Mouse (Mus musculus) stomach, embryonic 15.5 days (tissue): ENCODE data around the gene Snupn. TPM values are rescaled to one million over a fixed set of nuclear protein-coding genes. Genes with fewer than 3 reads are reported as not detected.
A peak's percentile ranks its signal among the peaks of the same experiment; 100 is the strongest.
"Not testable (repeated sequence)": the region's sequence is repeated elsewhere in the genome, so short reads cannot be mapped to it uniquely, and the experiment has no call there.

Experiments
- ATAC-seq: fragments of 200-750 bp; cut with Nextera tagmentation; 2 replicates; pipeline ENCODE4 v1.8.0; 2017; ENCODE audit warnings: low read depth, moderate number of reproducible peaks, moderate TSS enrichment; ENCODE audit not compliant: insufficient read depth, low FRiP score
- H3K27ac ChIP-seq: fragments of 300-500 bp; sonication (generic); 2 replicates; pipeline ENCODE4 v1.5.1; 2015; ENCODE audit warnings: mild to moderate bottlenecking, inconsistent platforms
- H3K27me3 ChIP-seq: fragments of 300-500 bp; sonication (generic); replicated peaks from 2 replicates; pipeline ENCODE4 v1.6.1; 2015; ENCODE audit warnings: inconsistent platforms
- H3K36me3 ChIP-seq: fragments of 300-500 bp; sonication (generic); 2 replicates; pipeline ENCODE4 v1.6.1; 2015; ENCODE audit warnings: inconsistent platforms
- H3K4me1 ChIP-seq: fragments of 300-500 bp; sonication (generic); 2 replicates; pipeline ENCODE4 v1.6.1; 2015; ENCODE audit warnings: inconsistent platforms
- H3K4me2 ChIP-seq: fragments of 300-500 bp; sonication (generic); 2 replicates; pipeline ENCODE4 v1.6.1; 2015; ENCODE audit warnings: mild to moderate bottlenecking, inconsistent platforms
- H3K4me3 ChIP-seq: fragments of 300-500 bp; sonication (generic); replicated peaks from 2 replicates; pipeline ENCODE4 v1.5.1; 2015; ENCODE audit warnings: inconsistent platforms
- H3K9ac ChIP-seq: fragments of 300-500 bp; sonication (generic); 2 replicates; pipeline ENCODE4 v1.6.1; 2015; ENCODE audit warnings: inconsistent platforms
- H3K9me3 ChIP-seq: fragments of 300-500 bp; sonication (generic); 2 replicates; pipeline ENCODE4 v1.6.1; 2016; ENCODE audit warnings: inconsistent platforms
- WGBS: fragments of 180-500 bp; shearing (Covaris S2); methylation state at CpG from one replicate; pipeline ENCODE4 v1.1.7; 2015; 5-methylcytosine and 5-hydroxymethylcytosine counted together
- polyA plus RNA-seq: library from polyadenylated mRNA; unstranded; fragments of >200 nt; fragmentation: Nextera tagmentation; extraction: Ambion mirVana; gene quantifications from 2 replicates; pipeline ENCODE4 v1.2.1, GENCODE M21; 2015

The Snupn gene
- polyA plus RNA-seq, 1 experiment from 2014 or later, result 18.5 TPM

DNA sequence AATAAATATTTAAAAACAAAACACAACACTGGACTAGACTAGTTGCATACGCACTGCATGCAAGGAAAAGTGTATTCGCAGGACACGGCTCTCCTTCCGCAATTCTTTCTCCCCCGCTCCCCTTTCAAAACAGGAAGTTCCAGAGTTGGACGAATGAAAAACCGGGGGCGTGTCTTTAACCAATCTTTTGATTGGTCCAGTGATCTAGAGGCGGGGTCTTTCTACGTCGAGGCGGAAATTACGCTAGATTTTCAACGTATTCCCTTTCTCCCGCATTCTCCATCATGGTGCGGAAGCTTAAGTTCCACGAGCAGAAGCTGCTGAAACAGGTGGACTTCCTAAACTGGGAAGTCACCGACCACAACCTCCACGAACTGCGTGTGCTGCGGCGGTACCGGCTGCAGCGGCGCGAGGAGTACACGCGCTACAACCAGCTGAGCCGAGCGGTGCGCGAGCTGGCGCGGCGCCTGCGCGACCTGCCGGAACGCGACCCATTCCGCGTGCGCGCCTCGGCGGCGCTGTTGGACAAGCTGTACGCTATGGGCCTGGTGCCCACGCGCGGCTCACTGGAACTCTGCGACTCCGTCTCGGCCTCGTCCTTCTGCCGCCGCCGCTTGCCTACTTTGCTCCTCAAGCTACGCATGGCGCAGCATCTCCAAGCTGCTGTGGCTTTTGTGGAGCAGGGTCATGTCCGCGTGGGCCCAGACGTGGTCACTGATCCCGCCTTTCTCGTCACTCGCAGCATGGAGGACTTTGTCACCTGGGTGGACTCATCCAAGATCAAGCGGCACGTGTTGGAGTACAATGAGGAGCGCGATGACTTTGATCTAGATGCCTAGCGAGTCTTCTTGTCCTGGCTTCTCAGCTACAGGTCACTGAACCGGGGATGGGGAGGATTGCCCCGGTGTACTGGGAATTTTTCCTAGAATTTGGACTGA, 13.2 kb upstream of the Snupn start, which contains the start of gene Imp3:
Gene Imp3, plus strand, starts transcription at position 253 of the 938 bp plus-strand sequence.
- Histone ChIP-seq H3K9ac (peak within 1 kb of the TSS; percentile 92), H3K27me3 (no peaks in the 10 kb centered on the region), H3K36me3 (no peaks in the 10 kb centered on the region), H3K4me1 (peaks cover 13% of the 10 kb centered on the region; the same call in 1 of the 2 replicates), H3K4me3 (peak within 1 kb of the TSS; percentile 87), H3K9me3 (no peaks in the 10 kb centered on the region), H3K4me2 (peak within 1 kb of the TSS; percentile 84), H3K27ac (peak within 1 kb of the TSS; percentile 94)
- under 1% methylated on average over 73 of the region's 73 CpGs for WGBS
- peak; percentile 89 for ATAC-seq

DNA sequence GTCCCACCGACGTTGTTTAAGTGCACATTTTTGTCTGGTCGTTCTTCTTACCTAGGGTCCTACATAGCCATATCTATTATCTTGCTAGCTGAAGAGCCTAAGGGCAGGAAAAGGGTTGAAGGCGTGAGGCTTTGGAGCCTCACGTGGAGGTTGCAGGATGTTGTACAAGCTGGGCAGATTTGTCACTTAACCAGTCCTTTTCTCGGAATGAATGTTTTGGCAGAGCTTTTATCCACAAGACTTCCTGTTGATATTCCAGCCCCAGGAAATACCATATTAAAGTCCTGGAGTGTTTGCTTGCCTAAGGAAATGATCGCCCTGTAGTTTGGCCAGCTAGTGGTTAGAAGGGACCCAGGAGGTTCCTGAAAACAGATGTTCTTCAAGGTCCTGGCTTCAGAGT, 12.3 kb upstream of the Snupn start:
- H3K36me3 ChIP-seq, result no peaks in the 10 kb centered on the region
- peak overlapping the region; percentile 92; the same call in 1 of the 2 replicates for H3K9ac ChIP-seq
- WGBS, result under 1% methylated on average over 7 of the region's 7 CpGs
- H3K27me3 ChIP-seq, result no peaks in the 10 kb centered on the region
- H3K4me2 ChIP-seq, result peak overlapping the region; percentile 84
- H3K9me3 ChIP-seq, result no peaks in the 10 kb centered on the region
- H3K4me3 ChIP-seq, result peak overlapping the region; percentile 87
- no peak for ATAC-seq
- H3K27ac ChIP-seq, result peak overlapping the region; percentile 94; the same call in 1 of the 2 replicates
- H3K4me1 ChIP-seq, result peaks cover 13% of the 10 kb centered on the region; the same call in 1 of the 2 replicates

DNA sequence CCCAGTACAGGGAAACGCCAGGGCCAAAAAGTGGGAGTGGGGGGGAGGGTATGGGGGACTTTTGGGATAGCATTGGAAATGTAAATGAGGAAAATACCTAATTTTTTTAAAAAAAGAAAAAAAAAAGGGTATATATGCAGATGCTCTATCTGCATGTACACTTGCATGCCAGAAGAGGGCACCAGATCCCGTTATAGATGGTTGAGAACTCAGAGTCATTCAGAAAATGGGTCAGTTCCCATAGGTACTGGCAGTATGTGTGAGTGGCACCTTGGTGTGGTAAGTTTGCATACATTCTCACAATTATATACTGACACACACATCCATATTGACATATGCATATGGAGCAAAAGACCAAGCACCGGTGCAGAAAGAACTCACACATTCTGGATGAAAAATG, 3.2 kb upstream of the Snupn start:
- ATAC-seq, H3K4me3 ChIP-seq, H3K27me3 ChIP-seq, H3K9ac ChIP-seq, H3K4me1 ChIP-seq, H3K27ac ChIP-seq, H3K4me2 ChIP-seq, H3K36me3 ChIP-seq, H3K9me3 ChIP-seq: not testable (repeated sequence)
- 30% methylated on average over 3 of the region's 3 CpGs for WGBS

DNA sequence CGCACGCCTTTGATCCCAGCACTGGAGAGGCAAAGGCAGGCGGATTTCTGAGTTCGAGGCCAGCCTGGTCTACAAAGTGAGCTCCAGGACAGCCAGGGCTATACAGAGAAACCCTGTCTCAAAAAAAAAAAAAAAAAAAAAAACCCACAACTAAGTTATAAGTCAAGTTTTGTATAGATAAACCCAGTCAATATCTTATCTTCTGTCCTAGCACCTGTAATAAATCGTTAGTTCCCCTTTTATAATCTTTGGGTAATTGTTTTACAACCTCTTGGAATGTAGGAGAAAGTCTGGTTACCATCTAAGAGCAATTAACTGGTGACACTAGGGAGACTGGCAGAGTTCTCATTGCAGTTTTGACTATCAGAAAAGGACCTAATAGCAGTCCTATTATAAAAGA, 2.0 kb upstream of the Snupn start:
- H3K4me3 ChIP-seq, H3K27ac ChIP-seq, H3K36me3 ChIP-seq, H3K4me2 ChIP-seq, H3K4me1 ChIP-seq, H3K9me3 ChIP-seq, H3K9ac ChIP-seq, H3K27me3 ChIP-seq, ATAC-seq: not testable (repeated sequence)
- 46% methylated on average over 5 of the region's 5 CpGs for WGBS

DNA sequence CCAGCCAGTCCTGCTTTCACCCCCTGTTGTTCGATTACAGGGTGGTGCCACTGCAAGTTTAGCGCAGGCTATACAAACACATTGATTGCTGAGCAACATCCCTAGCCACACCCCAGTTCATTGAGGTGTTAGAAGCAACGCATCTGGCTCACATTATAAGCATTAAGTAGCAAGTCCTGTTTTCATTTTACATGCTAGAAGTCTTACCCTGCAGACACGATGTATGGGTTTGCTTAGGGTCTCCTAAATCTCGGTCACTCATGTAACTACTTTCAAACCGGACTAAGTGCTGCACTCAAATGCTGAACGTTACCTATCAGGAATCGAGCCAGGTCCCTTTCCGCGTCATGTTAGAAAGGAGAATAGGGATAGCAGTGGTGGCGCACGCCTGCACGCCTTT, 911 bp upstream of the Snupn start:
- Histone ChIP-seq H3K27me3 (no peaks in the 10 kb centered on the region), H3K9me3 (no peaks in the 10 kb centered on the region), H3K27ac (no peak overlapping the region), H3K4me2 (peak overlapping the region; percentile 59), H3K4me1 (peaks cover 5% of the 10 kb centered on the region; the same call in 1 of the 2 replicates), H3K36me3 (no peaks in the 10 kb centered on the region), H3K4me3 (peak overlapping the region; percentile 36), H3K9ac (peak overlapping the region; percentile 19)
- whole genome bisulfite sequencing, result 17% methylated on average over 13 of the region's 13 CpGs
- ATAC-seq, result no peak

DNA sequence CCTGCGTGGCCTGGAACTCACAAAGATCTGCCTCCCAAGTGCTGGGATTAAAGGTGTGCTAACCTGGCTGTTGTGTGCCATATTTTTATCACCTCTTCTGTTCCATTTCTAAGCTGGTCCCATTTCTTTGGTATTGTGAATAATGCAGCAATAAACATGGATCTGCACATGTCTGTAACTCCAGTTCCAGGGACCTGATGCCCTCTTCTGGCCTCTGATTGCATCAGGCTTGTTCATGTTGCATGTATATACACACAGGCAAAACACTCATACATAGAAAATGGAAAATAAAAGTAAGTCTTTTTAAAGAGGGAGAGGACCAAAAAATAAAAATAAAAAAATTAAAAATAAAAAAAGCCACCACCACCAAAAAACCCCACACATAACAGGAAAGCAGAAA, 2.9 kb downstream of the Snupn start:
- WGBS, result 84% methylated on average over 1 of the region's 1 CpGs

DNA sequence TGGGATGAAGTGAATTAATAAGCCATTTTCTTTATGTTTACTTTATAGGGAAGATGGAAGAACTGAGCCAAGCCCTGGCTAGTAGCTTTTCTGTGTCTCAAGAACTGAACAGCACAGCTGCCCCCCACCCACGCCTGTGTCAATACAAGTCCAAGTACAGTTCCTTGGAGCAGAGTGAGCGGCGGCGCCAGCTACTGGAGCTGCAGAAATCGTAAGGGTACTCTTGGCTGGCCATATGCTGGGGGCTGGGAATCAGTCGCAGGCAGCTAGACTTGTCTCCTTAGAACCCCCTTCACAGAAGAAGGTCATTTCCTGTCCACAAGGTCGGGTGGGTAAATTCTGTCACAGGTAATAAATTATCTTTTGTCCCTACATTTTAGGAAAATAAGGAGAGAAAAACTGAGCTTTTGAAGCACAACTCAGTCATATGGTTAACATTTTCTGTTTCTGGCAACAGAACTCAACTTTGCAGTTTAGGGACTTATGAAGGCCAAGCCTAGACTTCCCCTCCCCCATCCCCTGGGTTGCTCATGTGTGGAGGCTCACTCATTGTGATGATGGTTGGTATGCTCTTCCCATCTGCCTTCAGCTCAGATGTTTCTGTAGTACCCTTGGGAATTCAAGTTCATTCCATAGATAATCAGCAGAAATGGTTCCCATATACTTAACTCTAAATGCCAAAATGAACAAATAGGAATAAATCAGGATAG, 6.4 kb downstream of the Snupn start:
- H3K36me3 ChIP-seq, result peaks cover 9% of the 10 kb centered on the region; the same call in 1 of the 2 replicates
- H3K4me1 ChIP-seq, result no peaks in the 10 kb centered on the region
- no peak for ATAC-seq
- H3K9me3 ChIP-seq, result no peaks in the 10 kb centered on the region
- no peak overlapping the region for H3K27ac ChIP-seq
- H3K9ac ChIP-seq, result no peak overlapping the region
- H3K4me3 ChIP-seq, result no peak overlapping the region
- no peaks in the 10 kb centered on the region for H3K27me3 ChIP-seq
- 78% methylated on average over 7 of the region's 7 CpGs for WGBS
- no peak overlapping the region for H3K4me2 ChIP-seq

More for the DNA sequence above, 2.9 kb downstream of the Snupn start:
- no peak overlapping the region for H3K4me2 ChIP-seq
- no peak overlapping the region for H3K27ac ChIP-seq
- no peak for ATAC-seq
- H3K4me1 ChIP-seq, result peaks cover 5% of the 10 kb centered on the region; the same call in 1 of the 2 replicates
- H3K9ac ChIP-seq, result no peak overlapping the region
- no peak overlapping the region for H3K4me3 ChIP-seq
- H3K9me3 ChIP-seq, result no peaks in the 10 kb centered on the region
- 0 out of 2 replicates have a peak, but pooled peaks cover 5% of the 10 kb centered on the region for H3K36me3 ChIP-seq
- no peaks in the 10 kb centered on the region for H3K27me3 ChIP-seq

DNA sequence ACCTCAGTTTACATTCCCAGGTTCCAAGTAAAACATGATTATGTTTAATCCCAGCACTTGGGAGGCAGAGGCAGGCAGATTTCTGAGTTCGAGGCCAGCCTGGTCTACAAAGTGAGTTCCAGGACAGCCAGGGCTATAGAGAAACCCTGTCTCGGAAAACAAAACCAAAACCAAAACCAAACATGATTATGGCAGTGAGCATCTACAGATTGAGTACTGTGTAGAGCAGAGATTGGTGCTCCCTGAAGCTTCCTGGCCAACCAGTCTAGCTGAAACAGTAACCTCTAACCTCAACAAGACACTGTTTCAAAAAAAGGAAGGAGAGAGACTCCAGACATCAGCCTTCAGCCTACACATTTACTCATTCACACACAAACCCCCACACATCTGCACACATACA, 8.0 kb downstream of the Snupn start:
- Histone ChIP-seq H3K27ac (no peak overlapping the region), H3K9ac (no peak overlapping the region), H3K4me2 (no peak overlapping the region), H3K36me3 (peaks cover 14% of the 10 kb centered on the region), H3K4me3 (no peak overlapping the region), H3K4me1 (no peaks in the 10 kb centered on the region), H3K27me3 (no peaks in the 10 kb centered on the region), H3K9me3 (no peaks in the 10 kb centered on the region)
- ATAC-seq, result no peak
- WGBS, result 87% methylated on average over 2 of the region's 2 CpGs

DNA sequence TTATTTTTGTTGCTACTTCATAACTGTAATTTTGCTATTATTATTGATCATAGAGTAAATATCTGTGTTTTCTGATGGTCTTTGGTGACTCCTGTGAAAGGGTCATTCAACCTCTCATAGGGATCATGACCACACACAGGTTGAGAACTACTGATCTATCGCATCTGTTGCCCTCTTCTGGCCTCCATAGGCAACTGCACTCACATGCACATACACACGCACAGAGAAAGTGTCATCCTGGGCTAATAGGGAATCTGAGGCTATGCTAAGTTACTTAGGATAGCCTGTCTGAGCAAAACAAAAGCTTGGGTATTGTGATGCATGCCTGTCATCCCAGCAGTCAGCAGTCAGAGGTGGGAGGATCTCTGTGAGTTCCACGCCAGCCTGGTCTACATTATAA, 10.9 kb downstream of the Snupn start:
- no peaks in the 10 kb centered on the region for H3K4me1 ChIP-seq
- H3K27ac ChIP-seq, result no peak overlapping the region
- 92% methylated on average over 3 of the region's 3 CpGs for WGBS
- no peak overlapping the region for H3K9ac ChIP-seq
- no peaks in the 10 kb centered on the region for H3K27me3 ChIP-seq
- H3K4me3 ChIP-seq, result no peak overlapping the region
- H3K36me3 ChIP-seq, result peaks cover 18% of the 10 kb centered on the region
- H3K4me2 ChIP-seq, result no peak overlapping the region
- ATAC-seq, result no peak
- H3K9me3 ChIP-seq, result no peaks in the 10 kb centered on the region

DNA sequence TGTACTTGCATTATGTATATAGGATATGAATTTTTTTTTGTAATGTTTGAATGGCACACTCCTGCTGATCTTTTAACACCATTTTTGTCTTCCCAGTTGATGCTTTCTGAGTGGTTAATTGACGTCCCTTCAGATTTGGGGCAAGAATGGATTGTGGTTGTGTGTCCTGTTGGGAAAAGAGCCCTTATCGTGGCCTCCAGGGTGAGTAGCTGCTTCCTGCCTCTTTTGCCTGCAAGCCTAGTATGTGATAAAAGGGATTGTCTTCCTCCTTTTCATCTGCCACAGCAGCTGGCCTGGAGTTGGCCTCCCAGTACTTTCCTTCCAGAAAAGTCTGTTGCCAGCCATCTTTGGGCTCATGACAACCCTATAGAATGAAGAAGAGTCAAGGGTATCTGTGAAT, 19.5 kb downstream of the Snupn start:
- no peak overlapping the region for H3K27ac ChIP-seq
- no peaks in the 10 kb centered on the region for H3K4me1 ChIP-seq
- 91% methylated on average over 2 of the region's 2 CpGs for WGBS
- no peaks in the 10 kb centered on the region for H3K9me3 ChIP-seq
- H3K9ac ChIP-seq, result no peak overlapping the region
- ATAC-seq, result no peak
- H3K4me3 ChIP-seq, result no peak overlapping the region
- H3K4me2 ChIP-seq, result no peak overlapping the region
- no peaks in the 10 kb centered on the region for H3K27me3 ChIP-seq
- no peaks in the 10 kb centered on the region for H3K36me3 ChIP-seq

DNA sequence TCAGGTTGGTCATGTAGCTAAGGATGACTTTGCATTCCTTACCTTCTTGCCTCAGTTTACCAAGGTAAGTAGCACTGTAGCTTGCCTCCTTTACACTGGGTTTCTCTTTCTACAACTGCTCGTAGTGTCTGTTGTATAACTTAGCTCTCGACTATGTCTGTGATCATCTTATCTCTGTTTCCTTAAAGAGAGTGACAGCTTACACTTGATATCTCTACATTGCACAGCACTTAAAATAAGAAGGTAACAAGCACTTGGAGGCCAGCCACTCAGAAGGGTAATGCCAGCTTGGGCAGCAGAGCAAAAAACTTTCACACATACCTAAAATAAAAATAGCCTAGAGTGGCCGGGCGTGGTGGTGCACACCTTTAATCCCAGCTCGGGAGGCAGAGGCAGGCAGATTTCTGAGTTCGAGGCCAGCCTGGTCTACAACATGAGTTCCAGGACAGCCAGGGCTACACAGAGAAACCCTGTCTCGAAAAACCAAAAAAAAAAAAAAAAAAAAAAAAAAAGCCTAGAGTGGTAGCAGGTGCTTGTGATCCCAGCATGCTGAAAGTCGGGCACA, 23.4 kb downstream of the Snupn start:
- H3K36me3 ChIP-seq, result no peaks in the 10 kb centered on the region
- no peak overlapping the region for H3K27ac ChIP-seq
- H3K4me3 ChIP-seq, result no peak overlapping the region
- no peaks in the 10 kb centered on the region for H3K27me3 ChIP-seq
- no peaks in the 10 kb centered on the region for H3K9me3 ChIP-seq
- no peak overlapping the region for H3K9ac ChIP-seq
- no peak overlapping the region for H3K4me2 ChIP-seq
- ATAC-seq, result no peak
- WGBS, result 84% methylated on average over 8 of the region's 8 CpGs
- H3K4me1 ChIP-seq, result no peaks in the 10 kb centered on the region

DNA sequence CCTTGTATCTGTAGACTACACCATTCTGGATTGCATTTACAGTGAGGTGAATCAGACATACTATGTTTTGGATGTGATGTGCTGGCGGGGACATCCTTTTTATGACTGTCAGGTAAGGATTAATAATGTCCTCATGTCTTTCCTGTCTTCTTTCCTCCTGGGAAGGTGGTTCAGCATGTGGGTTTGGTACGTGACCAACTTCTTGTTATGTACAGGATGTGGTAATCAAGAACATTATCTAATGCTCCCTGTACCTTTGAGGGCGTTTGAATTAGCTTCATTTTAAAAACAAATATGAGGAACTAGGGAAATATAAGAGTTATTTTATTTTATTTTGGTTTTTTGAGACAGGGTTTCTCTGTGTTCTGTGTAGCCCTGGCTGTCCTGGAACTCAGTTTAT, 24.5 kb downstream of the Snupn start:
- H3K27me3 ChIP-seq, result no peaks in the 10 kb centered on the region
- H3K36me3 ChIP-seq, result peaks cover 4% of the 10 kb centered on the region; the same call in 1 of the 2 replicates
- 78% methylated on average over 3 of the region's 3 CpGs for WGBS
- ATAC-seq, result no peak
- no peak overlapping the region for H3K4me2 ChIP-seq
- no peak overlapping the region for H3K4me3 ChIP-seq
- no peaks in the 10 kb centered on the region for H3K4me1 ChIP-seq
- H3K9me3 ChIP-seq, result no peaks in the 10 kb centered on the region
- no peak overlapping the region for H3K27ac ChIP-seq
- H3K9ac ChIP-seq, result no peak overlapping the region
